Mouse (Mus musculus): ENCODE results near the gene Synrg.

DNA sequence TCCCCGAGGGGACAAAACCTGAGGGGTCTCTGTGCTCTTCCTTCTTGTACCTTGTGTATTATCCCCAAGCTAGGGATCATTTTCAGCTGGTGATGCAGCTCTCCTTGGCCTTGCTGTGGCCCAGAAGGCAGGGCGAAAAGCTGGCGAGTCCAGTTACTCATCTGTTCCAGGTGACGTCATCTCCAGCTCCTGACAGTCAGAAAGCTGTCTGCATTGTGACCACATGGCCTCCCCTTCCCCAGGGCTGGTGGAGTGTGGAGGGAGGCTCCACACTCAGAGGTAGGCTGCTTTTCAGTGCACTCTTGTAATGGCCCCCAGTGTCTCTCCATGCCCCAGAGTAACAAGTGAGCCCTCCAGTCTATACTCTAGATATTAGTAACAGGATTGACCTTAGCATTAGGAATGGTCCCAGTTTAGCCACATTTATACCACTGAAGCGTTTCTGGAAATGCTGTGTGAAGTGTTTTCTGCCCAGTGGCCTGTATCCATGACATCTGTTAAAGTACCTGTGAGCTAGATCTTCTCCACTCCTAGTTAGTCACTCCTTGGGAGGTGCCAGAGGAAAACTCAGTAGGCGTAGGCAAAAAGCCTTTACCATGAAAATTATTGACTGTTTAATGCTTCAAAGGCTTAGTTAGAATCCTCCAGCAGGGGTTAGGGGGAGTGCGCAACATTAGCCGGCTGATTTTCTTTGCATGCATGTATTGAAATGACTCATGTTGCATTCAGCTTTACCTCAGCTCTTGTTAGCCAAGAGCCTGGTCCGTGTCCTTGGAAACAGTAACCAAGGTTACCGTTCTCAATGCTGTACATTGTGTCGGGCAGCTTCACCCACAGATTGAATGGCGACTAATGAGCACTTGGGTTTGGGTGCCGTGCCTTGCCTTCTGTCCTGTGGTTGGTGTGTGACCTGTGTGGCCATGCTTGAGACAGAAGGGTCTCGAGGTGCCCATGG lies 78.9 kb downstream of the Synrg start:
- no peak for TF ChIP-seq CTCF (IDR thresholded peaks at IDR 0.05; ENCODE audit: borderline replicate concordance, insufficient read depth, low read depth, low read length)
- no peak for TF ChIP-seq POLR2A (IDR thresholded peaks at IDR 0.05; ENCODE audit: borderline replicate concordance, insufficient read depth, low read length)

Measured in cerebellum, adult 2 months (tissue).